Mouse (Mus musculus): ENCODE results near the gene Casp2.

GRCm38 (mm10) chr6:42318293-42318692, 53.5 kb downstream of the Casp2 start:
- TF ChIP-seq CTCF (IDR thresholded peaks at IDR 0.05; ENCODE audit: borderline replicate concordance, extremely low read depth, insufficient read depth, insufficient read length), result no peak
- no peak for TF ChIP-seq POLR2A (IDR thresholded peaks at IDR 0.05; ENCODE audit: borderline replicate concordance, extremely low read depth, insufficient read depth, insufficient read length, poor library complexity, severe bottlenecking)

Data from brain, embryonic 14.5 days (tissue).